Mouse (Mus musculus) stomach, postnatal 0 days (tissue): ENCODE results near the gene Slc25a23. TPM values are rescaled to one million over a fixed set of nuclear protein-coding genes. Genes with fewer than 3 reads are reported as not detected.
A peak's percentile ranks its signal among the peaks of the same experiment; 100 is the strongest.

ENCODE experiments used
- ATAC-seq: fragments of 200-750 bp; cut with Nextera tagmentation; 2 replicates; pipeline ENCODE4 v1.8.0; 2017; ENCODE audit not compliant: low FRiP score, low TSS enrichment
- DNase-seq: peaks from one replicate; pipeline ENCODE4 v3.0.0-alpha.2; 2016; ENCODE audit warnings: low spot score
- H3K27ac ChIP-seq: fragments of 300-500 bp; sonication (generic); replicated peaks from 2 replicates; pipeline ENCODE4 v1.5.1; 2014; ENCODE audit warnings: mild to moderate bottlenecking, control low read depth
- H3K27me3 ChIP-seq: fragments of 300-500 bp; sonication (generic); 2 replicates; pipeline ENCODE4 v1.6.1; 2014; ENCODE audit warnings: low read length; ENCODE audit not compliant: control insufficient read depth, insufficient read depth
- H3K36me3 ChIP-seq: fragments of 300-500 bp; sonication (generic); 2 replicates; pipeline ENCODE4 v1.6.1; 2014; ENCODE audit warnings: low read length, mixed read lengths; ENCODE audit not compliant: control insufficient read depth, insufficient read depth
- H3K4me1 ChIP-seq: fragments of 300-500 bp; sonication (generic); replicated peaks from 2 replicates; pipeline ENCODE4 v1.6.1; 2014; ENCODE audit warnings: antibody characterized with exemption; ENCODE audit not compliant: control insufficient read depth, insufficient read depth
- H3K4me2 ChIP-seq: fragments of 300-500 bp; sonication (generic); replicated peaks from 2 replicates; pipeline ENCODE4 v1.6.1; 2014; ENCODE audit warnings: low read depth, mild to moderate bottlenecking, control low read depth, moderate library complexity
- H3K4me3 ChIP-seq: fragments of 300-500 bp; sonication (generic); 2 replicates; pipeline ENCODE4 v1.5.1; 2014; ENCODE audit warnings: low read depth, low read length, control low read depth
- H3K9ac ChIP-seq: fragments of 300-500 bp; sonication (generic); 2 replicates; pipeline ENCODE4 v1.6.1; 2014; ENCODE audit warnings: mild to moderate bottlenecking, low read length, control low read depth, mixed read lengths
- H3K9me3 ChIP-seq: fragments of 300-500 bp; sonication (generic); 2 replicates; pipeline ENCODE4 v1.6.1; 2016; ENCODE audit warnings: low read length; ENCODE audit not compliant: control insufficient read depth
- CTCF ChIP-seq: IDR thresholded peaks from 2 replicates; pipeline ENCODE4 v1.5.1; 2016; ENCODE audit warnings: antibody characterized with exemption, low read depth, mild to moderate bottlenecking, moderate library complexity
- EP300 ChIP-seq: optimal IDR thresholded peaks from 2 replicates; pipeline ENCODE3; 2016; ENCODE audit warnings: antibody characterized with exemption
- WGBS: fragments of 180-500 bp; shearing (Covaris S2); extraction: QIAGEN DNeasy Blood & Tissue Kit; methylation state at CpG from one replicate; pipeline ENCODE4 v1.1.7; 2014; 5-methylcytosine and 5-hydroxymethylcytosine counted together
- polyA plus RNA-seq: library from polyadenylated mRNA; unstranded; fragments of >200 nt; fragmentation: Nextera tagmentation; extraction: Ambion mirVana; gene quantifications from 2 replicates; pipeline ENCODE4 v1.2.1, GENCODE M21; 2015

Gene Slc25a23
- polyA plus RNA-seq, 1 experiment from 2014 or later, result 3.1 TPM

- Histone ChIP-seq H3K4me3 (no peak overlapping the region), H3K27me3 (no peaks in the 10 kb centered on the region), H3K9ac (no peak overlapping the region), H3K27ac (no peak overlapping the region), H3K9me3 (no peaks in the 10 kb centered on the region), H3K4me2 (0 out of 2 replicates have a peak overlapping the region, but pooled peaks have one; percentile 2), H3K4me1 (no peaks in the 10 kb centered on the region), H3K36me3 (no peaks in the 10 kb centered on the region)
- no peak for TF ChIP-seq CTCF
- TF ChIP-seq EP300, result no peak
- no peak for DNase-seq
- ATAC-seq, result peak; percentile 14; the same call in 1 of the 2 replicates
- 17% methylated on average over 9 of the region's 9 CpGs for WGBS
These were observed 10.6 kb upstream of the Slc25a23 start for GRCm38 (mm10) chr17:57070272-57070671.

DNA sequence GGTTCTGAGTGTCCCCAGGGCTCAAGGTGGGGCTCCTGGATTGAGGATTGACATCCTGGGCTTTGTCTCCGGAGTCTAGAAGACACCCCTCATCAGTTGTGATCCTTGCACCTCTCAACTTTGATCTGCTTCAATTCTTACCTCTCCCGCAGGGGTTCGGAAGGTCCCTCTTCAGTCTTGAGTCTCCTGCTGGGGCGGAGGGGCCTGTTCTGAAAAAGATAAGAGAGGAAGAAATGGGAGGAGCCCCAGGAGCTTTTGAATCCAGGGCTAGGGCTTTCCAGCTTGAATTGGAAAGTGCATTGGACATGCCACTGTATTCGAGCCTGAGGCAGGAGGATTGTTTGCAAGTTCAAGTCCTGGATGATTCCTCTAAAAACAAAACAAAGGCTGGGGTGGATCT lies 7.2 kb upstream of the Slc25a23 start:
- H3K27me3 ChIP-seq, result no peaks in the 10 kb centered on the region
- no peaks in the 10 kb centered on the region for H3K9me3 ChIP-seq
- no peak overlapping the region for H3K9ac ChIP-seq
- H3K27ac ChIP-seq, result no peak overlapping the region
- H3K4me2 ChIP-seq, result no peak overlapping the region
- H3K4me1 ChIP-seq, result no peaks in the 10 kb centered on the region
- 64% methylated on average over 5 of the region's 5 CpGs for WGBS
- H3K4me3 ChIP-seq, result no peak overlapping the region
- no peaks in the 10 kb centered on the region for H3K36me3 ChIP-seq
- DNase-seq, result no peak
- no peak for ATAC-seq
- TF ChIP-seq CTCF (no peak), EP300 (no peak)

DNA sequence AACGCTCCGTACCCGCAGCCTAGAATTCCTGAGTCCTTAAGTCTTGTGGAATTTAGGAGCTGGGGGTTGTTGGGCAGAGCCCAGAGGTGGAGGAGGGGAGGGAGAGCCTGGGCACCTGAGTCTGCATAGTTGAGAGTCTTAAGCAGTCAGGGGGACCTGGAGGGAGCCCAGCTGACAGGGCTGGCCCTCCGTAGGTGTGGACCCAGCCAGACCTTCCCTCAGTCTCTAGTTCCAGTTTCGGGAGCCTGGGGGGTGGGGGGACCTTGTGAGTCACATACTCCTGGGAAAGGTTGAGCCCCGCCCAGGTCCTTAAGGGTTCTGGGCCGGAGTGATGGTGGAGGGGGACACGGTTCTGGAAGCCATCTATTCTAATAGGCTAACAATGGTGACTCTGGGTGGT lies 3.4 kb upstream of the Slc25a23 start:
- H3K27ac ChIP-seq, result 0 out of 2 replicates have a peak overlapping the region, but pooled peaks have one; percentile 30
- H3K9ac ChIP-seq, result peak overlapping the region; percentile 70
- H3K36me3 ChIP-seq, result no peaks in the 10 kb centered on the region
- H3K4me1 ChIP-seq, result no peaks in the 10 kb centered on the region
- TF ChIP-seq EP300 (no peak), CTCF (no peak)
- peak overlapping the region; percentile 58 for H3K4me2 ChIP-seq
- H3K4me3 ChIP-seq, result peak overlapping the region; percentile 50
- ATAC-seq, result no peak
- DNase-seq, result peak; percentile 69
- 15% methylated on average over 8 of the region's 8 CpGs for WGBS
- no peaks in the 10 kb centered on the region for H3K27me3 ChIP-seq
- no peaks in the 10 kb centered on the region for H3K9me3 ChIP-seq

DNA sequence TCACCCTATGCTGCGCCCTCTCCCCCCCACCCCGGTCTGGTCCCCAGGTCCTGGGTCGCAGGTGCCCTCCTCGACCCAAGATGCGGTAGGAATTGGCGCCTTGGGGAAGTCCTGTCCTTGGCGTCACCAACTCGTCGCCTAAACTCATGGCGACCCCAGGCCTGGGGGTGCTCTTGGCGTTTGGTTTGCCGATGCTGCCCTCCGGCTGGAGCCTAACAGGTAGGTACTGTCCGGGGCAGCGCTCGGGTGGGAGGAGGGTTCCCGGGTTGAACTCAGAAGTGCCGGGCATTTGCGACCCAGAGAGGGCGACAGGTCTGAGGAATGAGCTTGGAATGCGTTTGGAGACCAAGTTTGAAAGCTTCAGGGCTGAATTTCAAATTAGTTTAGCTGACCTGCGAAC lies 2.9 kb upstream of the Slc25a23 start:
- H3K4me3 ChIP-seq, result peak overlapping the region; percentile 50
- ATAC-seq (no peak), DNase-seq (no peak)
- no peaks in the 10 kb centered on the region for H3K36me3 ChIP-seq
- H3K4me2 ChIP-seq, result peak overlapping the region; percentile 58
- no peaks in the 10 kb centered on the region for H3K9me3 ChIP-seq
- 3% methylated on average over 22 of the region's 22 CpGs for WGBS
- H3K9ac ChIP-seq, result peak overlapping the region; percentile 70
- TF ChIP-seq CTCF, result no peak
- no peak for TF ChIP-seq EP300
- no peaks in the 10 kb centered on the region for H3K4me1 ChIP-seq
- peak overlapping the region; percentile 90 for H3K27ac ChIP-seq
- H3K27me3 ChIP-seq, result no peaks in the 10 kb centered on the region

- Histone ChIP-seq H3K9ac (peak overlapping the region; percentile 70), H3K27ac (peak overlapping the region; percentile 90), H3K9me3 (no peaks in the 10 kb centered on the region), H3K4me1 (no peaks in the 10 kb centered on the region), H3K27me3 (no peaks in the 10 kb centered on the region), H3K4me3 (peak overlapping the region; percentile 50), H3K4me2 (peak overlapping the region; percentile 58), H3K36me3 (no peaks in the 10 kb centered on the region)
- no peak for TF ChIP-seq CTCF
- no peak for TF ChIP-seq EP300
- DNase-seq, result peak; percentile 95
- under 1% methylated on average over 39 of the region's 39 CpGs for WGBS
- ATAC-seq, result peak; percentile 81
These were observed 2.4 kb upstream of the Slc25a23 start for GRCm38 (mm10) chr17:57062011-57062521.

DNA sequence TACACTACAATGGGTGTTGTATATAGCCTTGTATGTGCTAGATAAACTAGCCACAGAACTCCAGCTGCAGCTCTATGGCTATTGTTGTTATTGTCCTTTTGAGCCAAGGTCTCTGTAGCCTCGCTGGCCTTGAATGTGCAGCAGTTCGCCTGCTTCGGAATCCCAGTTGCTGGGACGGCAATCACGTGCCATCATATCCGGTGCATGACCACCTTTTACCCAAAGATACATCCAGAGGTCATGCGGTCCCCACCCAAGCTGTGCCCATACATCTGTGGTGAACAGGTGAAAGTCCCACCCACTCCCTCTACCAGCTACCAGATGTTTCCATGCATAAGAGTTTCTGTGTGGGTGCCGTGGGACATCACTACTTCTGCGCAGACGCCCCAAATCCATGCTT lies 1.4 kb upstream of the Slc25a23 start:
- Histone ChIP-seq H3K4me1 (no peaks in the 10 kb centered on the region), H3K9ac (no peak overlapping the region), H3K36me3 (no peaks in the 10 kb centered on the region), H3K27ac (peak overlapping the region; percentile 74), H3K4me3 (peak overlapping the region; percentile 67; the same call in 1 of the 2 replicates), H3K27me3 (no peaks in the 10 kb centered on the region), H3K9me3 (no peaks in the 10 kb centered on the region), H3K4me2 (peak overlapping the region; percentile 91; the same call in 1 of the 2 replicates)
- ATAC-seq (no peak), DNase-seq (peak; percentile 51)
- TF ChIP-seq CTCF (no peak), EP300 (no peak)
- 36% methylated on average over 10 of the region's 10 CpGs for WGBS
